Mouse (Mus musculus): Measurements from ENCODE around the gene Atf5. TPM values are rescaled to one million over a fixed set of nuclear protein-coding genes. Genes with fewer than 3 reads are reported as not detected.

The Atf5 gene
- polyA plus RNA-seq, 1 experiment: 279 TPM

DNA sequence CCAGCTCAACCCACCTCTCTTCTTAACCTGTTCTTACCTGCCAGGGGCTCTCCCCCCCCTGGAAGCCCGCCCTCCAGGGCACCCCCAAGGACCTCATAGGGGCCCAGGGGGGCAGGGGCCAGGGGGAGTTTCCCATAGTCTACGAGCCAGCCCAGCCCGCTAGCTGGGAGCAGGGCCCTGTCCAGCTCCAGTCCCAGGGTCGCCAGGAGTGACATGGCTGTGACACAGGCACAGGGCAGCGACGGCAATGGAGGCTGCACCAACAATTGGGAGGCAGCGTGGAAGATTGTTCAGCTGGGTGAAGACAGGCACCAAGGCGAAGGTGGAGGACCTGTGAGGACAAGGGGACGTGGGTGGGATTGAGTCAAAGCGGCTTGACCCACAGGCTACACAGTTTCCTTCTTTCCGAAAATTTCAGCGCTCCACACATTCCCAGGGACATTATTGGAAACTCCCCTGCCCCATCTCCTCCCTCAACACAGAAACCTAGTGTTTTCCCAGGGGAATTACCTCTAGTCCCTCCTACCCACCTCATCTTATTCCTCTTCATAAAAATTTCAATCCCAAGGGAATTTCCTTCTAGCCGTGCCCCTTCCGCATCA, 1.4 kb downstream of the Atf5 start:
- no peaks in the 10 kb centered on the region for H3K9me3 ChIP-seq
- peaks cover 63% of the 10 kb centered on the region for H3K4me1 ChIP-seq
- H3K36me3 ChIP-seq (replicated peaks; ENCODE audit: low read length): peaks cover 61% of the 10 kb centered on the region
- no peaks in the 10 kb centered on the region for H3K27me3 ChIP-seq (replicated peaks)
- peak overlapping the region; percentile 98 for H3K4me3 ChIP-seq (replicated peaks)
- TF ChIP-seq GATA1 (IDR thresholded peaks at IDR 0.05; ENCODE audit: borderline replicate concordance, low read length) (no peak), FLI1 (IDR thresholded peaks at IDR 0.05; ENCODE audit: low read length) (no peak)

DNA sequence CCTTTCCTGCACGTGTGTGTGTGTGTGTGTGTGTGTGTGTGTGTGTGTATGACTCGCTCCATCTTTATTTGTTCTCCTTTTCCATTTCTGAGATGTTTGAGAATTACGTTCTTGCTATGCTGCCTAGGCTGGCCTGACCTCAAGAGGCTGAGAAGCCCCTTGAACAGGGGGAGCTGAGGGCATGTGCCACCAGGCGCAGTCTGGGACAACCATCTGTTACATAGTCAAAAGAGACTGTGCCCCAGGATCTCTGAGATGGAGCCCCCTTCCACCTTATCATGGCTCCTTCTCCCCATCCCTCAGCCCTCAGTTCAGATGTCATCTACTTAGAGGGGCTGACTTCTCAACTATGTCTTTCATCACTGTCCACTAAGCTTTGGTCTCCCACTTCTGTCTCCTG, 2.0 kb downstream of the Atf5 start:
- Histone ChIP-seq H3K4me1 (peaks cover 59% of the 10 kb centered on the region), H3K4me3 (replicated peaks) (peak overlapping the region; percentile 98), H3K36me3 (replicated peaks; ENCODE audit: low read length) (peaks cover 55% of the 10 kb centered on the region), H3K9me3 (no peaks in the 10 kb centered on the region), H3K27me3 (replicated peaks) (no peaks in the 10 kb centered on the region)
- TF ChIP-seq FLI1 (IDR thresholded peaks at IDR 0.05; ENCODE audit: low read length) (no peak), GATA1 (IDR thresholded peaks at IDR 0.05; ENCODE audit: borderline replicate concordance, low read length) (no peak)

DNA sequence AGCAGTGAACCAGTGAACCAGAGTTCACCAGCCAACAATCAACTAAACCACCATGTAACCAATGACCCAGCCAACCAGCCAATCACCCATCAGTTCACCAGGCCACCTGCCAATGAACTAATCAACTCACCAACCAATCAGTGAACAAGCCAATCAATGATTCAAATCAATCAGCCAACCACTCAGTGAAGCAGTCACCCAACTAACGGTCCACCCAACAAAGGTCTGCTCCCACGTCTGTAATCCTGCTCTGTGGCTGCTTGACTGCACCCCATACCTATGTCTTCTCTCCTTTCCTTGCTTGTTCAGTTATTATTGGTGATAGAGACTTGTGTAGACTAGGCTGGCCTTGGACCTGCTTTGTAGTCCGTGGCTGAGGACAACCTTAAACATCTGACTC, 2.5 kb downstream of the Atf5 start:
- peaks cover 53% of the 10 kb centered on the region for H3K36me3 ChIP-seq (replicated peaks; ENCODE audit: low read length)
- TF ChIP-seq FLI1 (IDR thresholded peaks at IDR 0.05; ENCODE audit: low read length) (no peak), GATA1 (IDR thresholded peaks at IDR 0.05; ENCODE audit: borderline replicate concordance, low read length) (no peak)
- no peaks in the 10 kb centered on the region for H3K27me3 ChIP-seq (replicated peaks)
- peaks cover 59% of the 10 kb centered on the region for H3K4me1 ChIP-seq
- no peaks in the 10 kb centered on the region for H3K9me3 ChIP-seq
- H3K4me3 ChIP-seq (replicated peaks): no peak overlapping the region

DNA sequence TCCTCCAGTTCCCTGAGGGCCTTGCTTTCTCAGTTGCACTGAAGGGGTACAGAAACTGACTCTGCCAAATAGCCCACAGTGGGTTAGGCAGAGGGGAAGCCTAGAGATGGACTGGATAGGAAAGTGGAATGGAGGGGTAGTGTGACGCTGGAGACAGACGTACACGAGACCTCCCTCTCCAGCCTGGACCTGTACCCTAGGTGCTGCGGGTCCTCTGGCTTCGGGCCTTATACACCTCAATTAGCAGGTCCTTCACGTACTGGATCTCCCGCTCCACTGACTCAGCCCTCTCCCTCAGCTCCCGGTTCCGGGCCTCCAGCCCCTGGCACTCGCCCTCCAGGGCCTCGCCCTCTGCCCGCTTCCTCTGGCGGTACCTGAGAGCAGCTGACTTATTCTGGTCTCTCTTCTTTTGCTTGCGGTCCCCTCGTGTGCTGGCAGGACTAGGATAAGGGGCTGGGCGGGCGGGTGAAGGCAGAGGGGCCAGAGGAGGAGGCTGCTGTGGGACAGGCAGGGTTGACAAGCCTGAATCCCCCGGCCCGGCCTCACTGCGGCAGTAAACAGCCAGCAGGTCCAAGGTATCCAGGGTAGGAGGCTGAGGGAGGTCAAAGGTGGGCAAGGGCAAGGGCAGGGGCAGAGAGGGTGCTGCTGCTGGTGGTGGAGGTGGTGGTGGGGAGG, 3.7 kb downstream of the Atf5 start:
- TF ChIP-seq FLI1 (IDR thresholded peaks at IDR 0.05; ENCODE audit: low read length) (no peak), GATA1 (IDR thresholded peaks at IDR 0.05; ENCODE audit: borderline replicate concordance, low read length) (no peak)
- Histone ChIP-seq H3K9me3 (no peaks in the 10 kb centered on the region), H3K4me1 (peaks cover 54% of the 10 kb centered on the region), H3K36me3 (replicated peaks; ENCODE audit: low read length) (peaks cover 45% of the 10 kb centered on the region), H3K4me3 (replicated peaks) (peak overlapping the region; percentile 50), H3K27me3 (replicated peaks) (no peaks in the 10 kb centered on the region)

- Histone ChIP-seq H3K4me1 (peaks cover 55% of the 10 kb centered on the region), H3K27me3 (replicated peaks) (peaks cover 4% of the 10 kb centered on the region), H3K36me3 (replicated peaks; ENCODE audit: low read length) (peaks cover 45% of the 10 kb centered on the region), H3K4me3 (replicated peaks) (no peak overlapping the region), H3K9me3 (no peaks in the 10 kb centered on the region)
- TF ChIP-seq GATA1 (IDR thresholded peaks at IDR 0.05; ENCODE audit: borderline replicate concordance, low read length): no peak
- no peak for TF ChIP-seq FLI1 (IDR thresholded peaks at IDR 0.05; ENCODE audit: low read length)
These were observed 5.5 kb downstream of the Atf5 start for GRCm38 (mm10) chr7:44810819-44811557.

DNA sequence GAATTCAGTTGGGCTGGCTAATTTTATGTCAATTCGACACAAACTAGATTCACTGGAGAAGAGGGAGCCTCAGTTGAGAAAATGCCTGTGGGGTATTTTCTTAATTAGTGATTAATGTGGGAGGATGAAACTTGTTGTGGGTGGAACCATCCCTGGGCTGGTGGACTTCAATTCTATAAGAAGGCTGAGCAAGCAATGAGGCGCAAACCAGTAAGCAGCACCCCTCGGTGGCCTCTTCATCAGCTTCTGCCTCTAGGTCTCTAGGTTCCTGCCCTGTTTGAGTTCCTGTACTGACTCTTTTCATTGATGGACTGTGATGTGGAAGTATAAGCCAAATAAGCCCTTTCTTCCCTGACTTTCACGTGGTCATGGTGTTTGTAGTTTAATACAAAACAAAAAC, 6.1 kb downstream of the Atf5 start:
- peaks cover 45% of the 10 kb centered on the region for H3K36me3 ChIP-seq (replicated peaks; ENCODE audit: low read length)
- H3K27me3 ChIP-seq (replicated peaks): peaks cover 10% of the 10 kb centered on the region
- TF ChIP-seq GATA1 (IDR thresholded peaks at IDR 0.05; ENCODE audit: borderline replicate concordance, low read length) (no peak), FLI1 (IDR thresholded peaks at IDR 0.05; ENCODE audit: low read length) (no peak)
- H3K4me1 ChIP-seq: peaks cover 52% of the 10 kb centered on the region
- no peak overlapping the region for H3K4me3 ChIP-seq (replicated peaks)
- no peaks in the 10 kb centered on the region for H3K9me3 ChIP-seq

- no peak for TF ChIP-seq GATA1 (IDR thresholded peaks at IDR 0.05; ENCODE audit: borderline replicate concordance, low read length)
- TF ChIP-seq FLI1 (IDR thresholded peaks at IDR 0.05; ENCODE audit: low read length): no peak
- Histone ChIP-seq H3K4me3 (replicated peaks) (no peak overlapping the region), H3K36me3 (replicated peaks; ENCODE audit: low read length) (peaks cover 38% of the 10 kb centered on the region), H3K27me3 (replicated peaks) (peaks cover 17% of the 10 kb centered on the region), H3K9me3 (no peaks in the 10 kb centered on the region), H3K4me1 (peaks cover 43% of the 10 kb centered on the region)
These were observed 7.0 kb downstream of the Atf5 start for GRCm38 (mm10) chr7:44809466-44809865.

- H3K36me3 ChIP-seq (replicated peaks; ENCODE audit: low read length): peaks cover 33% of the 10 kb centered on the region
- H3K27me3 ChIP-seq (replicated peaks): peaks cover 21% of the 10 kb centered on the region
- H3K4me1 ChIP-seq: peaks cover 38% of the 10 kb centered on the region
- no peaks in the 10 kb centered on the region for H3K9me3 ChIP-seq
- H3K4me3 ChIP-seq (replicated peaks): no peak overlapping the region
- TF ChIP-seq FLI1 (IDR thresholded peaks at IDR 0.05; ENCODE audit: low read length) (no peak), GATA1 (IDR thresholded peaks at IDR 0.05; ENCODE audit: borderline replicate concordance, low read length) (no peak)
These were observed 7.5 kb downstream of the Atf5 start for GRCm38 (mm10) chr7:44808927-44809326.

- TF ChIP-seq FLI1 (IDR thresholded peaks at IDR 0.05; ENCODE audit: low read length) (no peak), GATA1 (IDR thresholded peaks at IDR 0.05; ENCODE audit: borderline replicate concordance, low read length) (no peak)
- Histone ChIP-seq H3K36me3 (replicated peaks; ENCODE audit: low read length) (no peaks in the 10 kb centered on the region), H3K9me3 (peaks cover 32% of the 10 kb centered on the region)
These were observed 23.7 kb downstream of the Atf5 start for GRCm38 (mm10) chr7:44792781-44793180.

GRCm38 (mm10) chr7:44790066-44790465, 26.4 kb downstream of the Atf5 start:
- peaks cover 27% of the 10 kb centered on the region for H3K27me3 ChIP-seq (replicated peaks)
- peaks cover 62% of the 10 kb centered on the region for H3K4me1 ChIP-seq
- H3K4me3 ChIP-seq (replicated peaks): no peak overlapping the region
- no peaks in the 10 kb centered on the region for H3K36me3 ChIP-seq (replicated peaks; ENCODE audit: low read length)
- TF ChIP-seq GATA1 (IDR thresholded peaks at IDR 0.05; ENCODE audit: borderline replicate concordance, low read length) (no peak), FLI1 (IDR thresholded peaks at IDR 0.05; ENCODE audit: low read length) (no peak)
- H3K9me3 ChIP-seq: peaks cover 20% of the 10 kb centered on the region

More at GRCm38 (mm10) chr7:44792781-44793180, 23.7 kb downstream of the Atf5 start:
- Histone ChIP-seq H3K4me3 (replicated peaks) (peak overlapping the region; percentile 75), H3K27me3 (replicated peaks) (peaks cover 15% of the 10 kb centered on the region), H3K4me1 (peaks cover 55% of the 10 kb centered on the region)
